Mouse (Mus musculus) midbrain, embryonic 15.5 days (tissue): ENCODE measurements around the gene Sorcs1. TPM values are rescaled to one million over a fixed set of nuclear protein-coding genes. Genes with fewer than 3 reads are reported as not detected.
A peak's percentile ranks its signal among the peaks of the same experiment; 100 is the strongest.

Experiments
- ATAC-seq: fragments of 200-750 bp; cut with Nextera tagmentation; replicated peaks from 2 replicates; pipeline ENCODE4 v1.8.0; 2017; ENCODE audit warnings: moderate TSS enrichment
- H3K27ac ChIP-seq: fragments of 300-500 bp; sonication (generic); 2 replicates; pipeline ENCODE4 v1.5.1; 2015; ENCODE audit warnings: mild to moderate bottlenecking, inconsistent platforms
- H3K27me3 ChIP-seq: fragments of 300-500 bp; sonication (generic); replicated peaks from 2 replicates; pipeline ENCODE4 v1.6.1; 2015; ENCODE audit warnings: inconsistent platforms
- H3K36me3 ChIP-seq: fragments of 300-500 bp; sonication (generic); replicated peaks from 2 replicates; pipeline ENCODE4 v1.6.1; 2015; ENCODE audit warnings: inconsistent platforms
- H3K4me1 ChIP-seq: fragments of 300-500 bp; sonication (generic); 2 replicates; pipeline ENCODE4 v1.6.1; 2015; ENCODE audit warnings: inconsistent platforms
- H3K4me2 ChIP-seq: fragments of 300-500 bp; sonication (generic); 2 replicates; pipeline ENCODE4 v1.6.1; 2015; ENCODE audit warnings: inconsistent platforms, mild to moderate bottlenecking, moderate library complexity
- H3K4me3 ChIP-seq: fragments of 300-500 bp; sonication (generic); 2 replicates; pipeline ENCODE4 v1.5.1; 2015; ENCODE audit warnings: mild to moderate bottlenecking, inconsistent platforms
- H3K9ac ChIP-seq: fragments of 300-500 bp; sonication (generic); 2 replicates; pipeline ENCODE4 v1.6.1; 2015; ENCODE audit warnings: mild to moderate bottlenecking, inconsistent platforms
- H3K9me3 ChIP-seq: fragments of 300-500 bp; sonication (generic); 2 replicates; pipeline ENCODE4 v1.6.1; 2016; ENCODE audit warnings: inconsistent platforms
- WGBS: fragments of 180-500 bp; shearing (Covaris S2); methylation state at CpG from one replicate; pipeline ENCODE4 v1.1.7; 2015; ENCODE audit warnings: mixed read lengths; 5-methylcytosine and 5-hydroxymethylcytosine counted together
- polyA plus RNA-seq: library from polyadenylated mRNA; unstranded; fragments of >200 nt; fragmentation: Nextera tagmentation; extraction: Ambion mirVana; gene quantifications from 2 replicates; pipeline ENCODE4 v1.2.1, GENCODE M21; 2015

Gene Sorcs1
- polyA plus RNA-seq, 1 experiment from 2014 or later = 18.4 TPM

DNA sequence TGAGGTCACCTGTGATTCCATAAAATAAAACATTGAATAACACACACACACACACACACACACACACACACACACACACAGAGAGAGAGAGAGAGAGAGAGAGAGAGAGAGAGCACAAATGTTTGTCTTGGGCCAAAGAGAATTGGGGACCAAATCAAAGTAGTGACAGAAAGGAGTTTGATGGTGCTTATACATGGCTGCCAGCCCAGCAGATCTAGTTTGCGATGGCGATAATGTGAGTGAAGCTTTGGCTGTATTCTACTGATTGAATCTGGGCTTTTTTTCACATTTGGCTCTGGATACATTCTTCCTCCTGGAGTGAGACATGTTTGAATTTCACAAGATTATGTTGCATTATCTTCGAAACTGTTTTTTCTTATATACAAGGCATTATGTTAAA lies 209.9 kb downstream of the Sorcs1 start:
- Histone ChIP-seq H3K27me3 (no peaks in the 10 kb centered on the region), H3K4me1 (no peaks in the 10 kb centered on the region), H3K4me2 (no peak overlapping the region), H3K9me3 (no peaks in the 10 kb centered on the region), H3K36me3 (no peaks in the 10 kb centered on the region), H3K27ac (no peak overlapping the region), H3K9ac (no peak overlapping the region), H3K4me3 (no peak overlapping the region)
- no peak for ATAC-seq
- 88% methylated on average over 3 of the region's 3 CpGs for WGBS

DNA sequence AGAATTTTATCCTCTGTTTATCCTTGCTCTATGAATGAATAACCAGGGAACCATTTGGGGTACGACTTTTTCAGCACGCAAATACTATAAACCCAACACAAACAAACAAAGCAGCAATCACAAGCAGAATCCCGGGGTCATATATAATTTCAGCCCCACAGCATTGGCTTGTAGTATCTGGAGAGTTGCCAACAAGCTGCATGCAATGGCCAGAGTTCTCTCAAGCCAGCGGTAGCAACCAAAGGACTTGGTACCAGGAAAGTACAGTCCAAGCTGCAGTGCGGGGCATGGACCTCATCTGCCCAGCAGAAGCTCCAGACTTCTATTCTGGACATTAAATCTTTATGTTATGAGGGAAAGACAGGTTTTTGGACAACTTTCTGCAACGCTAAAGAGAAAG lies 213.6 kb downstream of the Sorcs1 start:
- no peak for ATAC-seq
- no peak overlapping the region for H3K4me3 ChIP-seq
- no peaks in the 10 kb centered on the region for H3K4me1 ChIP-seq
- WGBS = 85% methylated on average over 6 of the region's 6 CpGs
- no peak overlapping the region for H3K27ac ChIP-seq
- no peaks in the 10 kb centered on the region for H3K9me3 ChIP-seq
- H3K27me3 ChIP-seq = no peaks in the 10 kb centered on the region
- H3K36me3 ChIP-seq = no peaks in the 10 kb centered on the region
- H3K4me2 ChIP-seq = no peak overlapping the region
- H3K9ac ChIP-seq = no peak overlapping the region

DNA sequence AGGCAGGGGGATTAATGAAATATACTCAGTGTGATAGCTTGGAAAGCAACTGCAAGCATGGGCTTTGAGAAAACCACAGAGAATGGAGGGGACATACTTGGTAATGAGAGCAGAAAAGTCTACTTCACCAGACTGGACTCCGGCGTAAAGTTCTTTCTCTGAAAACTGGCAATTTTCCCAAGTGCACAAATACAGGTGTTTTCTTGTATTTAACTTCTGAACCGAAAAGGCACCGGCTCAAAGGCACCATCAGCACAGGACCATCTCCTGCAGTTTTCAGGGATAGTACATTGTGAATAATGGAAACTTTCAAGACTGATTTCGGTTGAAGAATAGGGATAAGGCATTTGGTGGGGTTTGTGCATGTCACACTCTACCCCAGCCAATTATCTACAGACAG lies 219.9 kb downstream of the Sorcs1 start:
- 90% methylated on average over 5 of the region's 5 CpGs for WGBS
- ATAC-seq = no peak

DNA sequence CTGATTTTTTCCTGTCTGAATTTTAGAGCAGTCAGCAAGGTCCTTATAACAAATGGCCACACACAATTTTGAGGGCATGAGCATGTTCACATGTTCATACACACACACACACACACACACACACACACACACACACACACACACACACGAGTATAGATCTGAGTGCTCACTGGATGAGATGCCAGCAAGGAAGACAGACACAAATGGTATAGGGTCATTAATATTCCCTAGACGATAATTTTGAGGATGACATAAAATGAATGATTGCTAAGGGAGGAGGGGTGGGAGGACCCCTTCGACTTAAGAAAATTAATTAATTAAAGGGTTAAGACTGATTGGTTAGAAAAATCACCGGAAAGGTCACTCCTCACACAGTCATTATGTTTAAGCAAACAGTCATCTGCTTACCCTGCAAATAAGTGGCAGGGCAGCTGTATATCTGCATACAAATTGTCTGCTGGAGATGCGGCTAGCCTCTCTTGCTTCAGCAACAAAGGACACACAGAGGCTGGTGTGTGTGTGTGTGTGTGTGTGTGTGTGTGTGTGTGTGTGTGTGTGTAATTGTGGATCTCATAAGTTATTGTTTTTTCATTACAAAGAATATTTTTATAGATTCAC lies 221.1 kb downstream of the Sorcs1 start:
- H3K4me1 ChIP-seq = no peaks in the 10 kb centered on the region
- no peak overlapping the region for H3K4me2 ChIP-seq
- no peak overlapping the region for H3K27ac ChIP-seq
- 34% methylated on average over 5 of the region's 5 CpGs for WGBS
- H3K4me3 ChIP-seq = no peak overlapping the region
- no peaks in the 10 kb centered on the region for H3K27me3 ChIP-seq
- H3K36me3 ChIP-seq = no peaks in the 10 kb centered on the region
- no peak for ATAC-seq
- H3K9ac ChIP-seq = no peak overlapping the region
- H3K9me3 ChIP-seq = no peaks in the 10 kb centered on the region

More for the DNA sequence above, 219.9 kb downstream of the Sorcs1 start:
- H3K9ac ChIP-seq = no peak overlapping the region
- no peaks in the 10 kb centered on the region for H3K9me3 ChIP-seq
- no peak overlapping the region for H3K4me2 ChIP-seq
- no peaks in the 10 kb centered on the region for H3K4me1 ChIP-seq
- no peak overlapping the region for H3K4me3 ChIP-seq
- H3K27ac ChIP-seq = no peak overlapping the region
- no peaks in the 10 kb centered on the region for H3K36me3 ChIP-seq
- no peaks in the 10 kb centered on the region for H3K27me3 ChIP-seq

DNA sequence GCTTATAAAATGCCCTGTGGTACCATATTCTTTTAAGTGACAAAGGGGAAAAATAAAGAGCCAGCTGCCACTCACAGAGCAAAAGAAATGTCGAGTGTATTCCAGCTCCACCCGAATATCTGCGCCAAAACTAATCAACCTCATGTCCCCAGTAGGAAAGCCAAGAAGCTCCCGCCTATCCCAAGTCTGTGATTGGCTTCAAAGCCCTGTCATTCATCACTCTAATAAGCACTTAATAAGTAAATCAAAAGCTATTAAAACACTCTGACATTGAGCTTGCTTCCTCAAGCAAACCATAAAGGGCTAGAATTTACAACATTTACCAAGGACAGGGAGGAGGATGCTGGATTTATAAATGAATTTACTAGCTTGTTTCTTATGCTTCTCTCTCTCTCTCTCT lies 237.3 kb downstream of the Sorcs1 start:
- 10% methylated on average over 4 of the region's 4 CpGs for WGBS
- ATAC-seq = peak; percentile 64; the same call in 1 of the 2 replicates
- Histone ChIP-seq H3K4me3 (no peak overlapping the region), H3K4me2 (peak overlapping the region; percentile 50), H3K9ac (no peak overlapping the region), H3K36me3 (no peaks in the 10 kb centered on the region), H3K9me3 (no peaks in the 10 kb centered on the region), H3K27me3 (0 out of 2 replicates have a peak, but pooled peaks cover 3% of the 10 kb centered on the region), H3K27ac (no peak overlapping the region), H3K4me1 (peaks cover 34% of the 10 kb centered on the region)

DNA sequence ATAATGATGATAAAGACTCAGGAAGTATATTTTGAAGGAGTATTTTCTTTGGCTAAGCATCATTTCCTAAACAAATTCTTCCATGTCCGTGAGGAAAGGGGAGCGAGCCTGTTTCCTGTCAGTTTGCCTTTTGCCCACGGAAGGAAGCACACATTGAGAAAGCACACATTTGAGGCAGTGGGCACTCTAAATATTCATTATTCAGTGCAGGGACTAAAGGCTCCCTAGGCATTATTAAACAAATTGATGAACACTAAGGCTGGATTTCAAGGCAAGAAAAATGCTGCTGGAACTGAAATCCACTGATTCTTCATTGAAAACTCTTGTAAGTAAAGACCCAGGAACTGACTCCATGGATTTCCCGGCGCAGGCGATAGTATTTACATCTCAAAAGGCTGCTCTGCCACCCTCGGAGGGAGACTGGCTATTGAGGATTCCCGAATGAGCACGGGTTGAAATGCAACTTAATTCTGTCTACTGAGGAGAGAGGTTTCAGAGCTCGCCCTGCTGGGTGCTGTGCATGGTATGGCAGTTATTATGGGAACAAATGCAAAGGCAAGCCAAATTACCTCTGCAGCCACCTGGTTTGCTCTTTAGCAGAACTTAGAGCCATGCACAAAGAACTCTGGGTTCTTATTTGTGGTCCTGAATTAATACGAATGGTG lies 238.1 kb downstream of the Sorcs1 start:
- Histone ChIP-seq H3K4me2 (peak overlapping the region; percentile 50), H3K4me1 (peaks cover 34% of the 10 kb centered on the region), H3K9ac (0 out of 2 replicates have a peak overlapping the region, but pooled peaks have one; percentile 12), H3K27ac (peak overlapping the region; percentile 65), H3K9me3 (no peaks in the 10 kb centered on the region), H3K4me3 (peak overlapping the region; percentile 24), H3K27me3 (0 out of 2 replicates have a peak, but pooled peaks cover 3% of the 10 kb centered on the region), H3K36me3 (no peaks in the 10 kb centered on the region)
- under 1% methylated on average over 11 of the region's 11 CpGs for WGBS
- ATAC-seq = peak; percentile 72

DNA sequence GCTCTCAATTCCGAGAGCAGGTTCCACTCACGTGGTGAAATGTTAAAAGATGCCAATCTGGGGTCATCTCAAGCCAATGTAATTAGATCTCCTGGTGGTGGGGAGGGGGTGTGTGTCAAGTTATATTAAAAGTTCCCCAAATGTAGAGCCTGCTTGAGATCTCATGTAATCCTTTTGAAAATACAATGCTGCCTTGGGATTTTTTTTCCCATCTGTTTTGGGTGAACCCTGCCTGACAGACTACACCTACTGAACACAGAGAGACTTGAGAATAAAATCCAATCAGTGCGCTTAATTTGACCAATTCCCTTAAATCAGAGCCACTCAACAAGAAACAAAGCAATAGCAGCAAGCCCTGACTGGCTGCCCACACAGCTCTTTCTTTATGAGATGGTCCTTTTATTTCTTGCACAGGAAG lies 239.0 kb downstream of the Sorcs1 start:
- Histone ChIP-seq H3K27ac (peak overlapping the region; percentile 65; the same call in 1 of the 2 replicates), H3K9me3 (no peaks in the 10 kb centered on the region), H3K4me2 (peak overlapping the region; percentile 50; the same call in 1 of the 2 replicates), H3K36me3 (no peaks in the 10 kb centered on the region), H3K9ac (no peak overlapping the region), H3K4me1 (peaks cover 34% of the 10 kb centered on the region), H3K4me3 (no peak overlapping the region), H3K27me3 (0 out of 2 replicates have a peak, but pooled peaks cover 3% of the 10 kb centered on the region)
- 6% methylated on average over 3 of the region's 3 CpGs for WGBS
- ATAC-seq = no peak

DNA sequence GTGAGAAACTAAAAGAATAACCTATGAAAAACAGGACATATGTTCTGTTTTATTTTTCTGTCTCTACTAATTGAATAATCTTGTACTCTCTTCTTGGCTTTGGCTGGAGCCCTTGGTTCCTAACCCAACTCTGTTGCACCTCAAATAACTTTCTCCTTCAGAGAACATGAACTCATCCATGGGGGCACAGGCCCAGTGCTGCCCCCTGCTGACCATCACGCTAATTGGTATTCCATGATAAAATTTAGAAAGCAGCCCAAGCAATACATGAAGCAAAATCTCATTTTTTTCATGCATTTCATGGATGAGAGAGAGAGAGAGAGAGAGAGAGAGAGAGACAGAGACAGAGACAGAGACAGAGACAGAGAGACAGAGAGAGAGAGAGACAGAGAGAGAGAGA lies 255.5 kb downstream of the Sorcs1 start:
- no peak overlapping the region for H3K4me3 ChIP-seq
- no peak overlapping the region for H3K9ac ChIP-seq
- H3K27me3 ChIP-seq = no peaks in the 10 kb centered on the region
- no peaks in the 10 kb centered on the region for H3K36me3 ChIP-seq
- WGBS = 74% methylated on average over 1 of the region's 1 CpGs
- no peaks in the 10 kb centered on the region for H3K9me3 ChIP-seq
- ATAC-seq = no peak
- H3K4me2 ChIP-seq = no peak overlapping the region
- peaks cover 13% of the 10 kb centered on the region for H3K4me1 ChIP-seq
- no peak overlapping the region for H3K27ac ChIP-seq

DNA sequence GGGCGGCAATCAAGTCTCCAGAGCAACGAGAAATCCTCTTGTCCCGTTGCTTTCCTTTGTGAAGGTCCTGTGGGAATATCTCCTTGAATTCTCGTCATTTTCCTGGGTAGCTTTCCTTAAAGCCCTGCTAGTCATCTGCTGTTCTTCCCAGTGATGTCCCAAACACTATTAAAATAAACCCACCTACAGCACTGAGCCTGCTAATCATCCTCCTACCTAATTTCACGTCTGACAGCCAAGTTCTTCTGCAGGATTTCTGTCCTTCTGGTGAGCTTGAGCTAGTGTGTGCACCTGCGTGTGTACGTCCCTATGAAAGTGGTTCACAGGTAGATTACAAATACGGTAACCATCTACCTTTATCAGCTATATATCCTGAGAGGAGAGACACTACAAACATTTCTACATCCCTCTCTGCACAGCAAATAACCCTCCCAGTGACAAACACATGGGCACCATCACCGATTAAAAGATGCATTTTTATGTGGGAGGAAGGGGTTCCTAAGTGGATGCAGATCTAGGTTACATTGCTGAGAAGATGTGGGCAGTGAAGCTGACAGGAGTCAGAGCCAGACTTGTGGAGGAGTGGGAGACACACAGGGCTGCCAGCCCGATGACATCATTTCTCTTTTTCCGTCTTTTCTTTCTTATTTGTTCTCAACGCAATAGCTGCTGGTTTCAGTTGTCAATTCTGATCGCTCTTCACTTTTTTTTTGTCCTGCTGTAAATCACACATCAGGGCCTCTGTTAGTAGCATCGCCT lies 259.3 kb downstream of the Sorcs1 start:
- no peaks in the 10 kb centered on the region for H3K36me3 ChIP-seq
- H3K4me2 ChIP-seq = no peak overlapping the region
- H3K9ac ChIP-seq = no peak overlapping the region
- peaks cover 13% of the 10 kb centered on the region for H3K4me1 ChIP-seq
- 43% methylated on average over 14 of the region's 14 CpGs for WGBS
- ATAC-seq = no peak
- 0 out of 2 replicates have a peak overlapping the region, but pooled peaks have one; percentile 15 for H3K27ac ChIP-seq
- H3K27me3 ChIP-seq = no peaks in the 10 kb centered on the region
- H3K4me3 ChIP-seq = no peak overlapping the region
- H3K9me3 ChIP-seq = no peaks in the 10 kb centered on the region

DNA sequence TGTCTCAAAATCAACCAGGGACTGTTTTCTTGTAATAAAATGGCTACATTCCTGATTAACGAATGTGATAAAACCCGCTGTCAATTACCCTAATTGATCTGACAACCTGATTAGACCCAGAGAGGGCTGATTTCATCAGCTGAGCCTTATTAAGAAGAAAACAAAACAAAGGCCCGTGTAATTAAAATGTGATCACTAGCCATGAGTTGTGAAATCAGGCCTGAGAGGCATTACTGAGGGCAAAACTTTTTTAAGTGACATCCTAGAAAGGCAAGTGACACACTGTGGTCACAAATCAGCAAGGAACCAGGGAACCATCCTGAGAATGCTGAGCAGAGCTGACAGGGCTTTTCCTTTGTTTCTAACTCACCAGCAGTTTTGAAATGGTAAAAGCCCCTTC lies 267.9 kb downstream of the Sorcs1 start:
- Histone ChIP-seq H3K9me3 (no peaks in the 10 kb centered on the region), H3K36me3 (no peaks in the 10 kb centered on the region), H3K4me1 (no peaks in the 10 kb centered on the region), H3K27me3 (no peaks in the 10 kb centered on the region), H3K9ac (no peak overlapping the region), H3K4me2 (no peak overlapping the region), H3K27ac (no peak overlapping the region), H3K4me3 (no peak overlapping the region)
- 81% methylated on average over 3 of the region's 3 CpGs for WGBS
- no peak for ATAC-seq

DNA sequence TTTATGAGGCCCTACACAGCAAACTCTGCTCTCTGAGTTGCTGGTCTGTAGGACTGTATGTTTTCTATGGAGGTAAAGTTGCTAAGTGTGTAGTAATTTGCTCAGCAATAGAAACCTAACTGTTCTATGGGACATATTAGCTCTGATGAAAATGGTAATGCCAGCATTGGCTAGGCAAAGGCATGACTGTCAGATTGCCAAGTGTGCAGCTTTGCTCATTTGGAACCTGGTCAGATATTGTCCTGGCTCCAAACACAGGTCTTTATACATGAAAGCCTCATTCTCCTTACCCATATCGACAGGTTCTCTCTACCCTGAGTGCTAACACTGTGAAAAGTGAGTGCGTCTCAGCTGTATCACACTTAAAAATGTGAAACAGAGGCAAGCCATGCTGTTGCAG lies 280.1 kb downstream of the Sorcs1 start:
- 89% methylated on average over 2 of the region's 2 CpGs for WGBS
- no peak overlapping the region for H3K27ac ChIP-seq
- H3K9me3 ChIP-seq = no peaks in the 10 kb centered on the region
- H3K4me3 ChIP-seq = no peak overlapping the region
- ATAC-seq = no peak
- H3K27me3 ChIP-seq = no peaks in the 10 kb centered on the region
- no peak overlapping the region for H3K4me2 ChIP-seq
- no peak overlapping the region for H3K9ac ChIP-seq
- no peaks in the 10 kb centered on the region for H3K36me3 ChIP-seq
- no peaks in the 10 kb centered on the region for H3K4me1 ChIP-seq

DNA sequence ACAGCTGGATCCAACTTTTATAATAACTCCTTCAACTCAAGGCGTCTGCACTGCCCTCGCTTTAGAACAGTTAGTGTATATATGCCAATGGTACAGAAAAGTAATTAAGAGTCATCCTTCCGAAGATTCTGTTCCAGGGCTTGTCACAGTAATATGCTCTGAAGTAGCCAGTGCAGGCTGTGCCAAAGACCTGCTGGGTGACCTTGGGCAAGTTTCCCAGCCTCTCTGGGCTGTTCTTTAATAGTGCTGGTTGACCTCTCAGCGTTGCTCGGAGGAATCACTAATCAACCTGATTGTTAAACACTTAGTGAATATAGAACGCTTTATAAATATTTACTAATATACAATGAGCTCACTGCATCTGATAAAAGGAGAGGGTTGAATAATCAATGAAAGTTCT lies 282.7 kb downstream of the Sorcs1 start:
- ATAC-seq = no peak
- Histone ChIP-seq H3K4me1 (no peaks in the 10 kb centered on the region), H3K4me3 (no peak overlapping the region)

More for the DNA sequence above, 282.7 kb downstream of the Sorcs1 start:
- H3K36me3 ChIP-seq = no peaks in the 10 kb centered on the region
- 85% methylated on average over 6 of the region's 6 CpGs for WGBS
- H3K9me3 ChIP-seq = no peaks in the 10 kb centered on the region
- H3K27ac ChIP-seq = no peak overlapping the region
- H3K9ac ChIP-seq = no peak overlapping the region
- no peak overlapping the region for H3K4me2 ChIP-seq
- H3K27me3 ChIP-seq = no peaks in the 10 kb centered on the region
